Mouse (Mus musculus) stomach, postnatal 0 days (tissue): ENCODE data around the gene Ero1lb.
"Not testable (repeated sequence)": the region's sequence is repeated elsewhere in the genome, so short reads cannot be mapped to it uniquely, and the experiment has no call there.

Experiments used
- CTCF ChIP-seq: IDR thresholded peaks from 2 replicates; pipeline ENCODE4 v1.5.1; 2016; ENCODE audit warnings: antibody characterized with exemption, low read depth, mild to moderate bottlenecking, moderate library complexity
- EP300 ChIP-seq: optimal IDR thresholded peaks from 2 replicates; pipeline ENCODE3; 2016; ENCODE audit warnings: antibody characterized with exemption

DNA sequence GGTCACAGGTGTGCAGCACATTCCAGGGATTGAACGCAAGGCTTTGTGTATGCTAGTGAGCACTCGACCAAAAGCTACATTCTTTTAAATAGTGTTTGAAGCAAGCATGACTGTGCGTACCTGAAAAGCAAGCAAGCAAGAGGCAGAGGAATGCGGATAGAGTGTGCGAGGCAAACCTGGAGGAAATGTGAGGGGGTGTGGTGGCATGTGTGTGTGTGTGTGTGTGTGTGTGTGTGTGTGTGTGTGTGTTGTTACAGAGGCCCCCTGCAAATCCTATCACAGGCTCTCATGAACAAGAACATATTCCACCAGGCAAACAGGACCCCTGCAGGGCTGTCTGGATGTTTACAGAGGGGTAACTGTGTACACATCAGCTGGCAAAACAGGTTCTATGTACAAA lies 64.6 kb downstream of the Ero1lb start:
- not testable (repeated sequence) for TF ChIP-seq EP300, CTCF
